Mouse (Mus musculus): ENCODE measurements at regions not wholly inside any gene's neighbourhood (a gene's known extent, or its start where the extent isn't known, plus 50 kb on each side); places are given as distances from the start of the nearest gene placed in this dataset.

DNA sequence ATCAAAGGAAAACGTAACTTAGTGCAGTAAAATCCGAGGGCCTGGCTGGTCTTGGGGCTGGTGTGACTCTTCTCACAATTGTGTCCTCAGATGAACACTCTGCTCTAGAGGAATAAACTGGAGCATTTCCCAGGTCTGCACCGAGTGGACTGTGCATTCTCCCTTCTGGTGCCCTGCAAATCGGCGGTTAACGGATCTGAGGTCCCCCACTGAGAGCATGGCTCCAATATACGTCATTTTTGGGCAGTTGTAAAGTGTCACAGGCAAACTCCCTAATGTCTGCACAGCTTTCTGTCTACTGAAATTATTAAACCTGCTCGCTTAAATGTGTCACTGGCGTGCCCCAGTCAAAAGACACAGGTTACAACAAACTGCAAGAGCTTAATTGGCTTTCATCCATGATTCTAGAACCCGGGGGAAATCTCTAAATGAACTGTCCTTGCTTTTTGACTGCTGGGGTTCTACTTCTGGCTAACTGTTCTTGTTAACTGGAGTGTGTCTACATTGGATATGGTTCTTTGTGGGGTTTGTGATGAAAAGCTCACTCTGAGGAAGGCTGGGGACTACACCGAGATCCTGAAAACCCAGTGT lies 93.7 kb upstream of the Gm47985 start:
- DNase-seq (ENCODE audit: low spot score), result no peak

DNA sequence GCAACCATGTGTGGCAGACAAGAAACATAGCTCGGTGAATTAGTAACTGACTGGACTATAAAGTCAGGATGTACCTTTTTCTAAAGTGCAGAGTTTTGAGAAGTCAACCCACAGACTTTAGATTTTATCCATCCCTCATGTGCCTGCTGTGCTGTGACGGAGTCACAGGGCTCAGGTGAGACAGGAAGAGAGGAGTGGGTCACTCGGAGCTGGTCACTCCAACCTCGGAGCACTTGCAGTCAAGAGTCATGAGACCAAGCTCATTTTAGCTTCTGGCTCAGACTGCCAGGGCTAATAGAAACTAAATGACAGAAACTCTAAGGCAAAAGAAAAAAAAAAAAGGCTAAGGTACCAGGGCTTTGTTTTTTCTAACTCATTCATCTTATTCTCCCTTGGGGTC lies 90.3 kb upstream of the Gm47985 start:
- DNase-seq (ENCODE audit: low spot score), result no peak

DNA sequence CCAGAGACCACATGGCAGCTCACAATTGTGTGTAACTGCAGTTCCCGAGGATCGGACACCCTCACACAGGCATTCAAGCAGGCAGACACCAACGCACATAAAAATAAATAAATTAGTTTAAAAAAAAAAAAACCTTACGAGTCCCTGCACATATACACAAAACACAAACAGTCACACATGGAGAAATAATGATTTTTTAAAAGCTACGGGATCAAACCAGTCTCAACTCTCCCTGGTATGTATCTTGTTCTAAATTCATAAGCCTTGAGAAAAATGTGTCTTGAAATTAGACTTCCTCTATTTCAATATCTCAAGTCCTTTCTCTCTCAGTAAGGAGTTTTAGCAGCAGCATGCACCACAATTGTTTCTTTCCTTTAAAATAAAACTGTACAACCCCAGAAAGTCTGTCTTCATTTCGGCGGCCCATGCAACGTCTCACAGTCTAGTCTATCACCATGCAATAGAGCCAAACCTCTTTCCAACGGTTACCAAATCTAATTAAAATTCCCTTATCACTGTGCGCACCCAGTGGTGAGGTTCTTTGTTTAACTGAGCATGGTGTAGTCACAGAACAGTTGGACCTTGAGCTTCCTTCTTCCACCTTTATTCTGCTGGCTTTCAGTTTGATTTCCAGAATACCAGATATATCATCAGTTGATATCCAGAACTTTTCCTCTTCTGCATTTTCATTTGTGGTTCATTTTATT lies 86.8 kb upstream of the Gm47985 start:
- no peak for DNase-seq (ENCODE audit: low spot score)

DNA sequence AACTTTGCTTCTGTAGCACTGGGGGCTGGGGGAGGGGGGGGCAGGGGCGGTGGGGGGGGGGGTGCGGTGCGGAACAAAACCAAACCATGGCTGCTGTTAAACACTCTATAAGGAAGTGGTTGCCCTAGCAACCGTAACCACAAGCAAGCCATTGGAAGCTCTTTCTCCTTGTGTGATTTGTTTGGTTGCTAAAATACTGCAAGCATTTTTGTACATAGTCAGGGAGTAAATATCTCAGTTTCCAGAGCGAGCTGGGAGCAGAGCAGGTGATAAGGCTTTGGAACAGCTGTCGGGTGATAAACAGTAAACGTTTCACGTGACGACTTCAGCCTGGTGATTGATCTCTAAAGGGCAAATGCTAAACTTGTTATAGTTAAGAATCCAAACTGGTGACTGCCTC lies 86.3 kb upstream of the Gm47985 start:
- no peak for DNase-seq (ENCODE audit: low spot score)

DNA sequence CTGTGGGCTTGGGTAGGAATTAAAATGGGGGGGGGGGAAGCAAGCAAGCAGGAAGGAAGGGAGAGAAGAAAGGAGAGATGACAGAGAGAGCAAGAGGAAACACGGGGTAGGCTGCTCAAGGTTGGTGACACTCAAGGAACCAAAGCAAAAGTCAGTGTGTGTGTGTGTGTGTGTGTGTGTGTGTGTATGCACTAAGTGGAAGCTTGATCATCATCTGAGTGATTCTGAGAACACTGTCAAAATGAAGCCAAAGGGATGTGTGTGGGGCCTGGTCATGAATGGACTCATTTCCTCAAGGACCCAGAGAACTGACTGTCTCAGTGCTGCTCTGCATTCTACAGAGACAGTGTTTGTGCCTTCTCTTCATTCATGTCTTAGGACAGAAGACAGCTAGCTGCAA lies 84.8 kb upstream of the Gm47985 start:
- no peak for DNase-seq (ENCODE audit: low spot score)

DNA sequence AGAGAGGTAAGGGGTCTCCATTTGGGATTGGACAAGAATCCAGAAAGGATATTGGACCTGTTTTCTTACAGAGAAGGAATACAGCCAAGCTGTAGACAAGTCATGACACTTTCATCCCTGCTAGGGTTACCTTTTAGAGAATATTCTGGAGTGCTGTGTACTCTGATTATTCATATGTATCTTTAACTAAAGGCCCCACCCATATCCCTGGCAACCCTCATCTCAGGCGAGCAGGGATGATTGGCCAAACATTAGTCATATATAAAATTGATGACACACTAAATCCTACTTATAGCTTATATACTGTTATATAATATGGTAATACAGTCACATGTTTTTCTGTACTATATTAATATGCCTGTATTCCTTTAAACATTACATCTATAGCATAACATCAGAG lies 83.6 kb upstream of the Gm47985 start:
- no peak for DNase-seq (ENCODE audit: low spot score)

DNA sequence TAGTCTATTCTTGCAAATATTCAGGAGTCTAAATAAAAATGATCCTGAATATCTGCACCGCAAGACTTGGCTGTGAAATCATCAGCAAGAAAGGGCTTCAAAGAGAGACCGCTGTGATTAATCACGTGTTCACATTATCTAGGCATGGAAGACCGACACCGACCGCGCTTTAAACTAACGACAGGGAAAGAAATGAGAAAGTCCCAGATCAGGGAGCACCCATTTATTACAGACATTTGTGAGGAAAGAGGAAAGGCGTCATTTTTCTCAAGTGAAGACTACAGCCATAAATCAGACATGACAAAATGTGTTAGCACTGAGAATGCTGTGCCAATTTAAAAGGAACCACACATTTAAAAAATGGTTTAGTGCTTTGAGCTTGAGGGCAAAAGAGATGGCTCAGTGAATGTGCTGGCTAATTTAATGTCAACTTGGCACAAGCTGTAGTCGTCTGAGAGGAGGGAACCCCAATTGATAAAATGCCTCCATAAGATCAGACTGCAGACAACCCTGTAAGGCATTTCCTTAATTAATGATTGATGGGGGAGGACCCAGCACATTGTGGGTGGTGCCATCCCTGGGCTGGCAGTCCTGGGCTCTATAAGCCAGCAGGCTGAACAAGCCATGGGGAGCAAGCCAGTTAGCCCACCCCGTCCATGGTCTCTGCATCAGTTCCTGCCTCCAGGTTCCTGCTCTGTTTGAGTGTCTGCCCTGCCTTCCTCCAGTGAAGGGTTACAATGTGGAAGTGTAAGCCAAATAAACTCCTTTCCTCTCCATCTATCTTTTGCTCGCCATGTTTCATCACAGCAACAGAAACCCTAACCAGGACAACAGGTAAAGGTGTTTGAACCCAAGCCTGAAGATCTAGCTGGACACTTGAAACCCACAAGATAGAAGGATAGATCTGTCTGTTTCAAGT lies 81.5 kb upstream of the Gm47985 start:
- no peak for DNase-seq (ENCODE audit: low spot score)

DNA sequence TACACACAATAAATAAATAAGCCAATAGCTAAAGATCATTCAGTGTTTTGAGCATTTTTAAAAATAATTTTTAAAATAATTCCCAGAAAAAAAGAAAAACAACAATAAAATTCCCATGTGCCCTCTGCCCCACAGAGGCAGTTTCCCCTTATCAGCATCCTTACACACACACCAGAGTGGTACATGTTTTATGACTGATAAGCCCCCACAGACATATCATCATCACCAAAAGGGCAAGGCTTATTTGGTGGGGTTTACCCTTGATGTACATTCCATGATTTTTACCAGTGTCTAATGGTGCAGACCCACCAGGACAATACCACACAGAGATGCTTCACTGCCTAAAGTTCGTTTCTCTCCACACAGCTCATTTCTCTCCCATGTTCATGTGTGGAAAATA lies 80.8 kb upstream of the Gm47985 start:
- no peak for DNase-seq (ENCODE audit: low spot score)

DNA sequence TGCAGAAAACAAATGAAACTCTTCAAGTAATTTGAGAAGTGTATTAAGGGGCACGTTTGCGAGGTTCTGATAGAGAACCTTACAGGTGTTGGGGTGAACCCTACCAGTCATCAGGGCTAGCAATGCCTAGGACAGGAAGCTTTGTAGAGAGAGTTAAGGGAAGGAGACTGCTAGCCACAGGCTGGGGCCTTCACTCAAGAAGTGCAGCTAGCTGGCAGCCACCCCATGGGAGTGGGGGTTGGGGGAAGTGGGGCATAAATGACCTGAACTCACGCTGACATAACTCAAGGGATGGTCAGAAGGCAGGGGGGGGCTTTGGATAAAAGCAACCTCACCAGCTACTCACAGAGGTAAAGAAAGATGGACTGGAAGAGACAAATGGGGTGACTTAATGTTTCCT lies 80.3 kb upstream of the Gm47985 start:
- DNase-seq (ENCODE audit: low spot score), result no peak

DNA sequence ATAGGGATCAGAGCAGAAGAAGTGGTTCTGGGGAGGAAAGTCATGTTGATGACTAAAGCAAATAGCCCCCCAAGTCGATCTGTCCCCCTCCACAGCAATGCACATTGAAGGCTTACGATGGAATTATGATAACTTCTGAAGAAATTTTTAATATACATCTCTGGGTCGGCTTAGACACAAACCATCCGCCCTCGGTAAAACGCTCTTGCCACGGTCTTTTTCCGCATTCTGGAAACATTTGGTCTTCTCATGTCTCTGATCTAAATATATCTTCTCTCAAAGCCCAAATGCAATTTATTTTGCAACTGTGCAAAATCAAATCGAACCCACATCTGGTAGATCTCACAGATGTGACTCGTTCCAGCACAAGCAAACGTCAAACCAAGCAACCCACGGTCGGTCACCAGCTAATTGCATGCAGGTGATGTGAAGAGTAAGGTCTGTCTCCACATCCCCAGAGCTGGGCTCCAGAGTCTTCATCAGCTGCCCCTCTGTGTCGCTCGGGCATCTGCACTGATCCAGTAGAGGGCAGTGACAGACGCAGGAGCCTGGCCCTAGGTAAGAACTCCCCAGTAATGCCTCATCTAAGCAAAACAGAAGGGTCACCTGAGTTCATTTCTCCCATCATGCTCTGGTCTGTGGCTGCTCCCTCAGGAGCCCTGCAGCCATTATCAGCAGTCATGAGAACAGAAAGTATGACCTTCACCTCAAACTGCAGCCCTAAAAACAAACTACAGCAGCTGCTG lies 79.5 kb upstream of the Gm47985 start:
- DNase-seq (ENCODE audit: low spot score), result no peak

DNA sequence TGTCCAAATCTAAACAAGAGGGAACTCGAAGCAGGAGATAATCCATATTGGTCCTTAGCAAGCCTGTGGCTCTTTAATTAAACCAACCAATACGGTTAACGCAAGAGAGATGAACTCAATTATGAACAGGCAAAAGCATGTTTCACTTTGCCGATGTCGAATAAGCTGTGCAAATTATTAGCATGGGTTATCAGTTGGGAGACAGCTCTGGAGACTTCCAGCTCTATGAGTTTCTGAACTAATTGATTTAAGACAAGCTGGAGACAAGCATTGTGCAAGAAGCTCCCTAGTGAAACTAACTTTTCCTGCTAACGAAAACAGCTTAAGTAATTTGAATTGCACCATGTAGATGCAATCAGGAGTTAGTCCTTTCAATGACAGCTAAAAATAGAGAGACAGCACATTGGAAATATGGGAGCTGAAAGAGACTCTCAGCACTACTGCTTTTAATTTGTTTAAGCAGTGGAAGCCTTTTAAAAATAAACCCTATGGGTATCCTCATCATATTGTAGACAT lies 78.8 kb upstream of the Gm47985 start:
- no peak for DNase-seq (ENCODE audit: low spot score)

DNA sequence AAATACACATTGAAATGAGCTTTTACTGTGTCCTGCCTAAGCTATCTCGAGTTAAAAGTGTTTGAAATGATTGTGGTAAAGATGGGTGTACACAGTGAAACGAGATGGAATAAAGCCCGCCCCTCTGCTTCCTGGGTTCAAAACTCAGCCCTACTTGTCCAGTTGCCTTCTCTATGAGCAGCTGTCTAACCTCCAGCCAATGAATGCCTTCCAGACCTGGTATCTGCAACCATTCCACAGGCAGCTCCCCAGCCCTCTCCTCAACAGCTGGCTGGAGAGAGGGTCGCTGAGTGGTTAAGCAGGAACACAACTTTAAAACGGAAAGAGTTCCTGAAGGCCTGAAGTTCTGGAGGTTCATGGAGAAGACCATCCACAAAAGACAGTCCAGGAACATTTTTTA lies 78.0 kb upstream of the Gm47985 start:
- DNase-seq (ENCODE audit: low spot score), result no peak

DNA sequence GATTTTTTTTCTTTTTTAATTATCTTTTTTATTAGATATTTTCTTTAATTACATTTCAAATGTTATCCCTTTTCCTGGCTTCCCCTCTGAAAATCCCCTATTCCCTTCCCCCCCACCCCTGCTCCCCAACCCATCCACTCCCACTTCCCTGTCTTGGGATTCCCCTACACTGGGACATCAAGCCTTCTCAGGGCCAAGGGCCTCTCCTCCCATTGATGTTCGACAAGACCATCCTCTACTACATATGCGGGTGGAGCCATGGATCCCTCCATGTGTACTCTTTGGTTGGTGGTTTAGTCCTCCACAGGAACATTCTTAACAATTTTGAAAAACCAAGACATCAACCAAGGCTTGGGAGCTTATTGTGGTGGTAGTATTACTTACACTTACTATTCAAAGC lies 77.5 kb upstream of the Gm47985 start:
- no peak for DNase-seq (ENCODE audit: low spot score)

DNA sequence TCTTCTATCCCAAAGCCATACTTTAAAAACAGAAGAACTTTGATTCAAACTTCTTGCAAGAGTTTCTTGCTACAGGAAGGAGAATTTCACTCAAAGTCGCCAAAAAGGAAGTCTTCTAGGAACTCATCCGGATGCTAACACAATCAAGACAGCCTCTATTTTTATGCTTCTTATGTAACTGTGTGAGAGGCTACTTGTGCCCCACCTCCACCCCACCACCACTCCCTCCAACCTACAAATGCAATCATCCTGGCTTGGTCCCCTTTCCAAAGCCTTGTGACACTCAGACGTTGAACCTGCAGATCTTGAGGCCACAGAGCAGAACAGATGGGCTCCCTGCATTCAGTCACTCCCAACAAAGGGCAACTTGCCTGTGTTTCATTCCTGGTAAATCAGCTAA lies 77.1 kb upstream of the Gm47985 start:
- no peak for DNase-seq (ENCODE audit: low spot score)

DNA sequence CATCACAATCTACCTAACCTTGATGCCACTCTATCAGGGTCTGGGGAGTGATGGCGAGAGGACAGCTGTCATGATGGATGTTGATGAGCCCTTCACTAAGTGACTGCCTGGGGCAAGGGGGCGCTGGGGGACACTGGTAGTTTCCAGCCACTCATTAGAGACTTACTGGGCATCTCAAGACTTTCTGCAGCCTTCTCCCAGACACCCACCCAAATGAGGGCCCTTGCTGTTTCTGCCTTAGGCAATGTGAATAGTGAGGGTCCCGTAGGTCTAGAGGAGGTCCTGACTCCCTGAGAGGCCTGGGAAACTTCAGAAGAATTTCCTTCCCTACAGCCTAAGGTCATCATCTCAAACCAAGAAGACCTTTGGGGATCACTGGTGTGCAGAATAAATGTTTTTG lies 74.9 kb upstream of the Gm47985 start:
- no peak for DNase-seq (ENCODE audit: low spot score)

DNA sequence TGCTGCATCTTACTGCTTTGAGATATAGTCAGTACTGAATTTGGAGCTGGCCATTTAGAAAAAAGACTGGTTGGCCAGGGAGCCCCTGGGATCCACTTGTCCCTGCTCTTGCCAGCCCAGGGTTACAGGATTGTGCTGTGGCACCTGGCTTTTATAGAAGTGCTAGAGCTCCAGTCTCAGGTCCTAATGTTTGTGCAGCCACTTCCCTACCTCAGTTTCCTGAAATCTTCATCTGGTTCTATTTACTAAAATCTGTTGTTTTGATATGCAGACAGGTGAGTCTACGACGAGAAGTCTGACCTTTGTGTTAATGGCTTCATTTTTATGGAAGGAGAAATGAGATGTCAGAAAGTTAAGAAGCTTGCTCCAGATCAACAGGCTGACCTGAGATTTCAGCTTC lies 73.0 kb upstream of the Gm47985 start:
- DNase-seq (ENCODE audit: low spot score), result no peak

DNA sequence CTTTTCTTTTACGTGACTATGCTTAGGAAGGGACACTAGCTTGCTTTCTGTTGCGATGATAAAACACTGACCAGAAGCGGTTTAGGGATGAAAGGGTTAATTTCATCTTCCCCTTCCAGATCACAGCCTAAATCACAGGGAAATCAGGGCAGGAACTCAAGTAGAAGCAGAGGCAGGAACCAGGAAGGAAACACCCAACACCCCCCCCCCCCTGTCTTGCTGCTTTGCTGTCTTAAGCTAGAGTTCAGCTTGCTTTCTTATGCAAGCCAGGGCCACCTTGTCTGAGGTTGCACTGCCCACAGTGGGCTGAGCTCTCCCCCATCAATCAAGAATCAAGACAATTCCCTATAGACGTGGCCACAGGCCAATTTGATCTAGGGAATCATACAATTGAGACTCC lies 71.9 kb upstream of the Gm47985 start:
- no peak for DNase-seq (ENCODE audit: low spot score)

DNA sequence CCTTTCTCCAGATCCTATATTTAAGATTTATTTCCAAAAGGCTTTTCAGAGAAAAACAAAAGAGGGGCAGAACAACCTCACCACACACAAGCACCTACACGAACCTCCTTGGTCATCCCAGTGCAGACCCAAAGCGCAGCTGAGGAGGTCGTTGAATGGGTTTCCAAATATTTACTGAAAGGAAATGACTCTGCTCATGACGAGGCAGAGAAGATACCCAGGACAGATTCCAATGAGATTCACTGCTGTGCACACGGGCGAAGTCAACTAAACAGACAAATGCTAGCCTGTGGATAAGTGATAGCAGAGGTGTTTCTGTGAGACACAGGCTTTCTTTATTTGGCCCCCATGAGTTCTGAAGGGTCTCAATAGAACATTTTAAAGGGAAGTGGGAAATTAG lies 70.7 kb upstream of the Gm47985 start:
- DNase-seq (ENCODE audit: low spot score), result no peak

DNA sequence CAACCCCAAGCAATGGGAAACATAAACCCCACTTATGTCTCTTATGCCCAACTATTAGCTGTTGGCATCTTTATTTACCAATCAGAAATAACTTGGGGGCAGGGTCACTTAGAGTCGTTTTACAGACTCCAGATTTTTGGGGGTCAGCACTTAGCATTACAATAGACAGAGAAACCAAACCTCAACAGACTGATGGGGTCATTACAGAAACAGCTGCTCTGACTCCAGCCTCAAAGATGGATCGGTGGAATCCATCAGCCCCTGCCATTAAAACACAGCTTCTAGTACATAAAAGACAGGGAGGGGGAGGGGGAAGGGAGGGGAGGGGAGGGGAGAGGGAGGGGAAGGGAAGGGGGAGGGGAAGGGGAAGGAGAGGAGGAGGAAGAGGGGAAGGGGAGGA lies 69.9 kb upstream of the Gm47985 start:
- DNase-seq (ENCODE audit: low spot score), result no peak

DNA sequence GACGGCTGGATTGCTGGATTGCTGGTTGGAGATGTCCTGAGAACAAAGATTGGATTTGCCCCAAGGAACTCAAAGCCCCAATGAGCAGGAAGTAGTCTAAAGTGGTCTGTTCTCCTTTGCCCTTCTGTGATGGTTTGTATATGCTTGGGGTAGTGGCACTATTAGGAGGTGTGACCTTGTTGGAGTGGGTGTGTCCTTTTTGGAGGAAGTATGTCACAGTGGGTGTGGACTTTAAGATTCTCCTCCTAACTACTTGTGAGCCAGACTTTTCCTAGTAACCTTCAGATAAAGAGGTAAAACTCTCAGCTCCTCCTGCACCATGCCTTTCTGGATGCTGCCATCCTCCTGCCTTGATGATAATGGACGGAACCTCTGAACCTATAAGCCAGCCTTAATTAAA lies 69.1 kb upstream of the Gm47985 start:
- no peak for DNase-seq (ENCODE audit: low spot score)

DNA sequence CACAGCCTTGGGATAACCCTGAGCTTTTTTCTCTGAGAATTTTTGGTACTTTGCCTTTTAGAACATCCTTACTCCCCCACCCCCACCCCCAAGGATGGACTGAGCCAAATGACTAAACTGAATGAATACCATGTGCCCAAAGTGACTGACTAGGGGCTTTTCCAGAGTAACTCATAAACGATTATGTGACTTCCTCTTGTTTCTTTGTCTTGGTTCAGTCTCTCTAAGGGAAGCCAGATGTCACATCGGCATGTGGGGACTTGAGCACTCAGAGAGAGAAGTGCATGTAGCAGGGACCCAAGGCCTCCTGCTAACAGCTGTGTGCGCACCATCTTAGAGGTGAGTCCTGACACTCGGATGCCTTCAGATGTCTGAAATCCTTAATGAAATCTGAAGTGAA lies 63.8 kb upstream of the Gm47985 start:
- DNase-seq (ENCODE audit: low spot score), result no peak

DNA sequence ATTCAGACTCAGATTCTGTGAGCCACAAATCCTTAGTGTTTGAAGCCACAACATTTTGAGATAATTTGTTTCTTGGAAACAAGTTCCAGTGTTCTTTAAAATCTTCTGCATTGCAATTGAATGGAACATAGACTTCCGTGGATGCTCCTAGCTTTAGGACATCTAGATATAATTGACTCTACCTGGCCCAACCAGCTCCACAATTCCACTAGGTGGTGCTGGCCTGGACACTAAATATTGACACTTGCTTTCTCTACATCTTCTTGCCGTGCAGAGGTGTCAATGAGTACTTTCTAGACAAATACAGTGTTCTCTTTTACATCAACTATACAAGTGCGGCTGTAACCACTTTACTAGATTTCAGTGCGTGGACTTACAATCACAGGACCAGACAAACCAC lies 63.4 kb upstream of the Gm47985 start:
- no peak for DNase-seq (ENCODE audit: low spot score)

Measured in ovary, postnatal 10 days (tissue).